Mouse (Mus musculus) left cerebral cortex, adult 9 months (tissue): ENCODE data around the gene Oas1c.

Source experiments
- DNase-seq, 2 experiments: peaks; one replicate each; pipeline ENCODE4 v3.0.0; 2022; ENCODE audit warnings: low spot score in 2 of 2

The Oas1c gene

DNA sequence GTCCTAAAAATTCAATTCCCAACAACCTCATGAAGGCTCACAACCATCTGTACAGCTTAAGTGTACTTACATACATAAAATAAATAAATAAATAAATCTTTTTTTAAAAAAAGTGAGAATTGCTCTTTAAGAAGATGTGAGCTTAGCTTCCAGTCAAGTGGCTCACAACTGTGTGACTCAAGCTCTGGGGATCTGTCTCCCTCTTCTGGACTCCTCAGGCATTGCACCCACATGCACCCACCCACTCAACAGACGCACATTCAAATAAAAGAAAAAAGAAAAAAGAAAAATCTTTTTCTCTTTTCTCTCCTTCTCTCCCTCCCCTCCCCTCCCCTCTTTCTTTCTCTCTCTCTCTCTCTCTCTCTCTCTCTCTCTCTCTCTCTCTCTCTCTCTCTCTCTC, 30.7 kb downstream of the Oas1c start:
- no peak for DNase-seq

DNA sequence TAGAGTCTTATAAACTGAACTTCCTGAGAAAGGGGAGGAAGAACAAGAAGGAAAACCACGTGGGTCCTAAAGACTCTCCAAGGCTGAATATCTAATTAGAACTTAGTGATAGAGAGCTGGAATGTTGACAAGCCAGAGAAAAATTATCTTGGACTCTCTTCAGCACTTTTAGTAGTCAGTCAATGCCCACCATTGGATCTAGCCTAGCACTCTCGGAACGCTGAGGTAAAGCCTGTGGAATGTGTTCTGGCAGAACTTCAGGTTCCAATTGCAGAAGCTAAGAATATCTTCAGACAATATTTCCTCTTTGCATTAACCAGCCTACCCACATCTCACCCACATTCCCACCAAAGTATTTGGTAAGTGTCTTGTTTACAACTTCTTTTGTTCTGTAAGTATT, 32.4 kb downstream of the Oas1c start:
- DNase-seq = peak in 1 of 2 experiments; percentile 9

DNA sequence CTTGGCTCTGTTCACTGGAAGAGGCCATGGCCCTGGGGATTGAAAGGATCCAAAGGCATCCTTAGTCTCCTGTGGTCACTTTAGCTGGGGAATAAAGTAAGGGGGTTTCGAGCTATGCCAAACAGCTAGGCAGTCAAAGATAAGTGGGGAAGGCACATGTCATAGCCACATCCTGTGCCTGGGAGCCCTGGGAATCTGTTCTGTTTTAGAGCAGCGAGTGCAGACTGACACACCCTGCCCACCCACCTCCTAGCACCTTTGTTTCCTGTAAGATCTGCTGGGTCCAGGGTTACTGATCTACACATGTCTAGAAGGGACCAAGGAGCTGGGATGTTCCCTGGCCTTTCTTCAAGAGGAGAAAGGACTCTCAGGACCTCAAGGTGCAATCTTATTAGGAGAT, 33.4 kb downstream of the Oas1c start:
- no peak for DNase-seq

DNA sequence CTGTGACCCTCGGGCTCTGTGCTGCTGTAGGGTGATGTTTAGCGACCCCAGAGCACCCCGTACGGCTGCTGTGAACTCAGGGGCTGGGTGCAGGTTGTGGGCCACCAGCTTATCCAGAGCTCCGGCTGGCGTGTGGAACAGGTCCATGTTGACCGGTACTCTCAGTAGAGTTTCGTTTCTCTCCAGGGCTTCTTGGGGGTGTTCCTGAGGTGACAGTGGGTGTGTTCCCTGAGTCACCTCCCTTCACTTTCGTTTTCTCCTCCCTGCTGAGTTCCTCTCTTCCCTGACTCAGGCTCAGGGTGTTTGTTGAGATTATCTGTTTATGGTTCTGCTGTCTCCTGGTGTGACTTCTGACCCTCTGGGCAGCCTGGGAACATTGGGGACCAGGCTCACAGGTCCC, 34.8 kb downstream of the Oas1c start, which contains the start of gene Oas3:
TSS of gene Oas3 (minus strand) at position 184 of the 400 bp plus-strand sequence.
- no peak for DNase-seq

DNA sequence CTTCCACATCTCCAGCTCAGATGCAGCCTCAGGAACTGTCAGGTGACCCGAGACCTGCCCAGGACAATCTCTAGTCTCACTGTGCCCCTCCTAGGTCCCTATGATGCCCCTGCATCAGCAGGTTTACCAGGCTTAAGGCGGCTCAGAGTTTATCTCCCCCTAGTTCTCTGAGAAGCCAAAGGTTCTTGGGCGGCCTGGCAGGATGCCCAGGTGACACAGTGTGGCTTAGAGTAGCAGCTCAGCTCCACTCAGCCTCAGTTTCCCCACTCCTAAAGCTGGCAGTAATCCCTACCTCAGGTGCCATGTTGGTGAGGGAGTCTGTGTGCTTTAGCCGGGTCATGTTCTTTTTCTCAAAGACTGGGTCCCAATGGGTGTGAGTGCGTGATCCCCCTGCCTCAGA, 35.5 kb downstream of the Oas1c start:
- no peak for DNase-seq

DNA sequence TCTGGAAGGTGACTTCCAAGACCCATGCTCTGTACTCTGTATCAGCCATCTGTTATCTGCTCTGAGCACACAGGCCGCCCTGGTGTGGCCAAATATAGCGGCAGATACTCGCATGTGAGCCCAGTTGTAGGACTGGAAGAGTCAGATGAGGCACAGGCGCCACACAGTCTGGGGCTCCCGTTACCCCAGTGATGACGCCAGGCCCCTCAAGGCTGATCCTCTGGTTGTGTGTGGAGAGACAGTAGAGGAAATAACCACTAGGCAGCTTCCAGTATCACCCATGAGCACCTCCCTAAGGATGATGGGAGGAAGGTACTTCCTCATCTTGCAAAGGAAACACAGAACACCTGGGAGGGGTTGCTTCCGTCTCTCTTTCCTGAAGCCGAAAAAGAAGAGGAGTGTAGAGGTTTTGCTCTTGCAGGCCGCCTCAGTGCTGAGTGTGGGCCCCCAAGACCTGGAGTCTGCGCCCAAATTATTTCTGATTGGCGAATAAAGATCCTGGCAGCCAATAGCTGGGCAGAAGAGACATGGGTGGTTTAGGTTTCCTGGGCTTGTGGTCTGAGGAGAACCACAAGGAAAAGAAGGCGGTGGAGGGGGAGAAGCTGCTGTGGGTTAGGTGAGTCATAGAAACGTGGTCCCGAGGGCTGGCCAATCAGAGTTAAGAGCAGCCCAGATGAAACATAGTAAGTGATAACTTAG, 36.9 kb downstream of the Oas1c start:
- no peak for DNase-seq

DNA sequence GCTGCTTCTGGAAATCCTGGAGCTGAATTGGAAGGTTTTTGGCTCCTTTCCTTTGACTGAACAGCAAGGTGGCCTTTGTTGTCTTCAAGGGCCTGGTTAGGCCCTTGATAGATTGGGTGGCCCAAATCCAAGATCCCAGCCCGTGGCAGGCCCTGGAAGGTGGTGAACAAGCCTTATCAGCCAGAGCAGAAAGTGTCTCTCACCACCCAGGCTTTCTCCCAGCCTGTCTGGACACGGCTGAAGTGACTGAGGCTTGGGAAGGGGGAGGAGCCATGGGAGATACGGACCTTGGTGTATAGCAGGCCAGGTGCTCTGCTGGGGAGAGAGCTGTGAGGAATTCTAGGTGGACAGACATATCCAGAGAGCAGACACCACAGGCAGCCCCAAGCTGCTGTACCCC, 42.9 kb downstream of the Oas1c start:
- no peak for DNase-seq

DNA sequence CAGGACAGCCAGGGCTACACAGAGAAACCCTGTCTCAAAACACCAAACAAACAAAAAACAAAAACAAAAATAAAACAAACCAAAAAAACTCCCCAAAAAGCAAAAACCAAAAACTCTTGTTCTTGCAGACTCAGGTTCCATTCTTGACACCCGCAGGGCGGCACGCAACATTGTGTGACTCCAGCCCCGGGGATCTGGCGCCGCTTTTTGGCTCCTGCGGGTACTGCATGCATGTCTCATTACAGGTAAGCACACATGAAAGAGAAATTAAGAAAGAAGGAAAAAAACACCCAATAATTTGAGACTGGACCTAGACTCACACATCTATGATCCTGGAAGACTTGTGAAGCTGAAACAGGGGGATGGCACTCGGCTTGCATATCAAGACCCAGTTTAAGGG, 47.3 kb downstream of the Oas1c start:
- DNase-seq = no peak

DNA sequence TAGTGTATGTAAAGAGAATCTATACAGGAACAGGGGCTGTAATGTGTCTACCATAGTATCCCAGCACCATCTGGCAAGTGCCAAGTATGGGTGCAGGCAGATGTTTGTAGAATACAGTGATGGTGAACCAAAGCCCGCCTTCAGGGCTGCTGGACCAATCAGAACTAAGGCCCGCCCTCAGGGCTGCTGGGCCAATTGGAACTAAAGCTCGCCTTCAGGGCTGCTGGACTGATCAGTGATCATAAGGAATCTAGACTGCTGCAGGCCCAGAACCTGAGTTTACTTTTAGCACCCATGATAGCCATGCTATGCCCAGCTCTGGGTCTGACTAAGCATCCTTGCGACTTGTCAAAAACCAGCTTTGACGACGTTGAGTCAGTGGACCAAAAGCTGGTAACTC, 50.4 kb downstream of the Oas1c start:
- DNase-seq = no peak

DNA sequence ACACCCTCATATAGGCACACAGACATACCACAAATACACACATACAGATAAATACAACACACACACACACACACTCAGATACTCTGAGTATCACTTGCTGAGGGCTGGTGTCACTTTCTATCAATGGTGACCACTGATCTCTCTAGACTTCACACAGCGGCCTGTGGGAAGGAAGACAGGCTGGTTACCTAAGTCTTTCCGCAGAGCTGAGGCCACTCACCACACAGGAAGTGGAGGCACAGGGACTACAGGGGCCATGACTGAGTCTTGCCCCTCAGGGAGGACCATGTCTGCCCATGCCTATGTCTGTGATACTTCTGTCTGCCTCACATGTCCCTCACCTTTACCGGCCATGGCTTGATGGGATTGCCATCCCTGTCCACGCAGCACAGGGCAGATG, 58.1 kb downstream of the Oas1c start:
- DNase-seq = no peak

DNA sequence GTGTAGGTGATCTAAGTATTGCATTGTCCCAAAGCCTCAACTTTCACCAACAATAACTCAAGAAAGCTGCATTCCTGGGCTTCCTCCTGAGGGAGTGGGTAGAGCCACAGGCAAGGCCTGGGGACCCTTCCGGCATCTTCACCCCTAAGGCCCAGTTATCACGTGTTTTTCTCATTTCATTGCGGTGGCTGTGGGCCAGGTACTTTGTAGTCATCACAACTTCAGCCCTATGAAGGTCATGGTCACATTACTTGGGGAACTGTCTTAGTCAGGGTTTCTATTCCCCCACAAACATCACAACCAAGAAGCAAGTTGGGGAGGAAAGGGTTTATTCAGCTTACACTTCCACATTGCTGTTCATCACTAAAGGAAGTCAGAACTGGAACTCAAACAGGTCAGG, 59.5 kb downstream of the Oas1c start:
- DNase-seq = no peak

DNA sequence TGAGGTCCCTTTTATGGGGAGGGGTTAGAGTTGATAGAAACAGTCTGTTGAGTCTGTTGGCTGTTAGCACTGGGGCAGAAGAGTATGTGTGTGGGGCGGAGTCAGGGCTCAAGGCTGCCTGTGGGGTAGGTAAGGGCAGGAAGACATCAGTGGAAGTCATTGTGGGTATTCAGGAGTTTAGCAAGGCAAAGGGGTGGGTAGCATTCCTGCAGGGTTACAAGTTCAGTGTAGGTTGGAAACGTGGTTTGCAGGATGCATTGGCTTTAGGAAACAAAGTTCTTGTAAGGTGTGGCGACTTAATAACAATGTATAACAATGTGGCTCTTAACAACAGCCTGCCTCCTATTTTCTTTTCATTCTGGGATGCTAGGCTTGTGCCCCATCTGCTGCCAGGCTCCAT, 61.1 kb downstream of the Oas1c start:
- no peak for DNase-seq
